Comparison of ENCODE assay signal across 8 mouse cellular contexts in genomic region chr10:81495616-81496263, GRCm38 (mm10). TPM values are rescaled to one million over a fixed set of nuclear protein-coding genes. Genes with fewer than 3 reads are reported as not detected.
DNase-seq lines count a peak whose midpoint lies in the region; ATAC-seq and TF ChIP-seq lines count a peak whose summit lies in the region.

No protein-coding gene starts in this region.

- TF ChIP-seq CTCF in G1E (IDR thresholded peaks at IDR 0.05; ENCODE audit: low read depth, low read length) = no peak

- H3K27ac ChIP-seq in kidney, embryonic 14.5 days (ENCODE audit: low read depth, low read length) = peak overlapping the region; percentile 38; the same call in 1 of the 2 replicates
- H3K27ac ChIP-seq in limb, embryonic 15.5 days = peak overlapping the region; percentile 61; the same call in 1 of the 2 replicates

- WGBS in kidney, embryonic 14.5 days = 1% methylated on average over 38 of the region's 41 CpGs
- 1% methylated on average over 41 of the region's 41 CpGs for WGBS in limb, embryonic 15.5 days

- peak overlapping the region; percentile 96 for H3K4me2 ChIP-seq in kidney, embryonic 14.5 days (replicated peaks; ENCODE audit: low read depth, low read length)
- peak overlapping the region; percentile 95 for H3K4me2 ChIP-seq in limb, embryonic 15.5 days

- H3K27me3 ChIP-seq in kidney, embryonic 14.5 days (ENCODE audit: control insufficient read depth, insufficient read depth, low read length) = no peaks in the 10 kb centered on the region
- no peaks in the 10 kb centered on the region for H3K27me3 ChIP-seq in G1E (ENCODE audit: insufficient read depth, low read length)
- H3K27me3 ChIP-seq in limb, embryonic 15.5 days = no peaks in the 10 kb centered on the region

- H3K36me3 ChIP-seq in kidney, embryonic 14.5 days (ENCODE audit: control insufficient read depth, insufficient read depth, low read length) = peaks cover 32% of the 10 kb centered on the region
- H3K36me3 ChIP-seq in G1E (replicated peaks) = peaks cover 64% of the 10 kb centered on the region
- H3K36me3 ChIP-seq in limb, embryonic 15.5 days = peaks cover 33% of the 10 kb centered on the region

- peak overlapping the region; percentile 78 for H3K4me3 ChIP-seq in kidney, embryonic 14.5 days (ENCODE audit: low read length)
- peak overlapping the region; percentile 97 for H3K4me3 ChIP-seq in G1E (ENCODE audit: low read depth, low read length)
- H3K4me3 ChIP-seq in limb, embryonic 15.5 days = peak overlapping the region; percentile 90

- H3K9me3 ChIP-seq in kidney, embryonic 14.5 days (ENCODE audit: control insufficient read depth, low read length) = no peaks in the 10 kb centered on the region
- no peaks in the 10 kb centered on the region for H3K9me3 ChIP-seq in G1E (replicated peaks)
- H3K9me3 ChIP-seq in limb, embryonic 15.5 days = no peaks in the 10 kb centered on the region

- peaks cover 11% of the 10 kb centered on the region for H3K4me1 ChIP-seq in kidney, embryonic 14.5 days (ENCODE audit: control insufficient read depth, insufficient read depth, low read length)
- H3K4me1 ChIP-seq in G1E (ENCODE audit: insufficient read depth, low read depth, low read length) = peaks cover 86% of the 10 kb centered on the region
- H3K4me1 ChIP-seq in limb, embryonic 15.5 days = peaks cover 37% of the 10 kb centered on the region

- ATAC-seq in kidney, embryonic 14.5 days (ENCODE audit: low FRiP score, low TSS enrichment) = peak; percentile 17
- no peak for ATAC-seq in G1E (ENCODE audit: extremely low read depth, insufficient number of reproducible peaks, low FRiP score, poor library complexity, severe bottlenecking)
- peak; percentile 5 for ATAC-seq in erythroid progenitor cell, adult 5-6 weeks (replicated peaks; ENCODE audit: low FRiP score, poor library complexity, severe bottlenecking)
- no peak for ATAC-seq in limb, embryonic 15.5 days (ENCODE audit: insufficient number of reproducible peaks, low FRiP score, low TSS enrichment, low read depth)
- ATAC-seq in megakaryocyte-erythroid progenitor cell, adult 5-6 weeks (replicated peaks; ENCODE audit: low FRiP score, low TSS enrichment, poor library complexity, severe bottlenecking) = no peak

- DNase-seq in kidney, adult 18-20 months = no peak
- no peak for DNase-seq in G1E (ENCODE audit: low spot score)
- peak; percentile 61 for DNase-seq in testis, postnatal 14 days (ENCODE audit: low spot score)
- DNase-seq in gastrocnemius, adult 8-10 months (ENCODE audit: low spot score in 2 of 2) = no peak

- peak overlapping the region; percentile 83 for H3K9ac ChIP-seq in kidney, embryonic 14.5 days (ENCODE audit: low read depth, low read length)
- H3K9ac ChIP-seq in limb, embryonic 15.5 days = peak overlapping the region; percentile 87

RNA-seq across cellular contexts. Expression of gene Ncln, which starts 0.5 kb away (rescaled TPM):
- 59.1 and 76.6 TPM in 2 replicates for polyA plus RNA-seq in kidney, embryonic 14.5 days (2014; fragmentation: Nextera tagmentation; extraction: Ambion mirVana)
- total RNA-seq in G1E (2014; fragmentation: Nextera tagmentation) (58.2 and 72.3 TPM in 2 replicates), G1E (2017) (35.5 and 50.1 TPM in 2 replicates)
- 154 and 179 TPM in 2 replicates for polyA plus RNA-seq in G1E (2012)
- total RNA-seq in erythroid progenitor cell, adult 5-6 weeks (2015; ENCODE audit: low replicate concordance) = 8.6 and 37.7 TPM in 2 replicates
- 8.7 and 27.1 TPM in 2 replicates for total RNA-seq in erythroid progenitor cell, adult 5-6 weeks (2017; ENCODE audit: low replicate concordance)
- 94.0 and 95.1 TPM in 2 replicates for polyA plus RNA-seq in limb, embryonic 15.5 days (2015; fragmentation: Nextera tagmentation; extraction: Ambion mirVana)
- total RNA-seq in megakaryocyte-erythroid progenitor cell, adult 5-6 weeks (2014; fragmentation: Nextera tagmentation) = 91.4 and 117 TPM in 2 replicates
- 42.4 and 71.2 TPM in 2 replicates for total RNA-seq in megakaryocyte-erythroid progenitor cell, adult 5-6 weeks (2017)
- total RNA-seq in gastrocnemius, adult 8-10 months (2022) = 10 to 100 TPM; 41.6 to 49.3 (median 43.1) TPM

RNA-seq across cellular contexts. Expression of gene S1pr4, which starts 4.2 kb away (rescaled TPM):
- 0.41 and 0.54 TPM in 2 replicates for polyA plus RNA-seq in kidney, embryonic 14.5 days (2014; fragmentation: Nextera tagmentation; extraction: Ambion mirVana)
- total RNA-seq in G1E (2014; fragmentation: Nextera tagmentation) = not detected in 2 replicates
- total RNA-seq in G1E (2017) = 1.6 and 1.9 TPM in 2 replicates
- polyA plus RNA-seq in G1E (2012) = 0.75 and 1.00 TPM in 2 replicates
- total RNA-seq in erythroid progenitor cell, adult 5-6 weeks (2015; ENCODE audit: low replicate concordance) = 2.2 and 5.4 TPM in 2 replicates
- total RNA-seq in erythroid progenitor cell, adult 5-6 weeks (2017; ENCODE audit: low replicate concordance) = 2.3 and 3.7 TPM in 2 replicates
- 0.67 and 0.72 TPM in 2 replicates for polyA plus RNA-seq in limb, embryonic 15.5 days (2015; fragmentation: Nextera tagmentation; extraction: Ambion mirVana)
- 19.0 and 22.2 TPM in 2 replicates for total RNA-seq in megakaryocyte-erythroid progenitor cell, adult 5-6 weeks (2014; fragmentation: Nextera tagmentation)
- total RNA-seq in megakaryocyte-erythroid progenitor cell, adult 5-6 weeks (2017) = 17.2 and 18.9 TPM in 2 replicates
- 1 to 10 TPM in 1 of 4 experiments, under 1 TPM in 3; 0.27 to 1.0 (median 0.59) TPM for total RNA-seq in gastrocnemius, adult 8-10 months (2022)

RNA-seq across cellular contexts. Expression of gene Celf5, which starts 13.2 kb away (rescaled TPM):
- 0.28 and 0.36 TPM in 2 replicates for polyA plus RNA-seq in kidney, embryonic 14.5 days (2014; fragmentation: Nextera tagmentation; extraction: Ambion mirVana)
- not detected in 2 replicates for total RNA-seq in G1E (2014; fragmentation: Nextera tagmentation)
- total RNA-seq in G1E (2017) = 0.05 and 0.06 TPM in 2 replicates
- polyA plus RNA-seq in G1E (2012) = 0.05 and 0.09 TPM in 2 replicates
- not detected in 2 replicates for total RNA-seq in erythroid progenitor cell, adult 5-6 weeks (2015; ENCODE audit: low replicate concordance)
- total RNA-seq in erythroid progenitor cell, adult 5-6 weeks (2017; ENCODE audit: low replicate concordance) = not detected in 2 replicates
- 1.1 and 1.3 TPM in 2 replicates for polyA plus RNA-seq in limb, embryonic 15.5 days (2015; fragmentation: Nextera tagmentation; extraction: Ambion mirVana)
- 0.32 TPM in 1 of 2 replicates, not detected in the other for total RNA-seq in megakaryocyte-erythroid progenitor cell, adult 5-6 weeks (2014; fragmentation: Nextera tagmentation)
- total RNA-seq in megakaryocyte-erythroid progenitor cell, adult 5-6 weeks (2017) = 0.38 TPM in 1 of 2 replicates, not detected in the other
- total RNA-seq in gastrocnemius, adult 8-10 months (2022) = under 1 TPM in 2 of 4 experiments, not detected in 2; 0.05 to 0.31 TPM

RNA-seq across cellular contexts. Expression of gene Gna15, which starts 28.3 kb away (rescaled TPM):
- 0.23 and 0.60 TPM in 2 replicates for polyA plus RNA-seq in kidney, embryonic 14.5 days (2014; fragmentation: Nextera tagmentation; extraction: Ambion mirVana)
- total RNA-seq in G1E (2014; fragmentation: Nextera tagmentation) (20.9 and 22.5 TPM in 2 replicates), G1E (2017) (20.1 and 21.5 TPM in 2 replicates)
- polyA plus RNA-seq in G1E (2012) = 16.5 TPM in 2 replicates
- total RNA-seq in erythroid progenitor cell, adult 5-6 weeks (2015; ENCODE audit: low replicate concordance) = 1.4 TPM in 1 of 2 replicates, not detected in the other
- 2.6 and 4.9 TPM in 2 replicates for total RNA-seq in erythroid progenitor cell, adult 5-6 weeks (2017; ENCODE audit: low replicate concordance)
- 7.3 and 7.9 TPM in 2 replicates for polyA plus RNA-seq in limb, embryonic 15.5 days (2015; fragmentation: Nextera tagmentation; extraction: Ambion mirVana)
- total RNA-seq in megakaryocyte-erythroid progenitor cell, adult 5-6 weeks (2014; fragmentation: Nextera tagmentation) = 41.4 and 48.1 TPM in 2 replicates
- 42.6 and 45.2 TPM in 2 replicates for total RNA-seq in megakaryocyte-erythroid progenitor cell, adult 5-6 weeks (2017)
- total RNA-seq in gastrocnemius, adult 8-10 months (2022) = under 1 TPM; 0.19 to 0.80 (median 0.24) TPM

RNA-seq across cellular contexts. Expression of gene Nfic, which starts 40.3 kb away (rescaled TPM):
- polyA plus RNA-seq in kidney, embryonic 14.5 days (2014; fragmentation: Nextera tagmentation; extraction: Ambion mirVana) = 47.3 and 59.0 TPM in 2 replicates
- total RNA-seq in G1E (2014; fragmentation: Nextera tagmentation) (6.9 and 9.5 TPM in 2 replicates), G1E (2017) (0.52 and 0.66 TPM in 2 replicates)
- polyA plus RNA-seq in G1E (2012) = 16.1 and 19.3 TPM in 2 replicates
- total RNA-seq in erythroid progenitor cell, adult 5-6 weeks (2015; ENCODE audit: low replicate concordance) = 10.1 and 15.1 TPM in 2 replicates
- 0.45 and 0.90 TPM in 2 replicates for total RNA-seq in erythroid progenitor cell, adult 5-6 weeks (2017; ENCODE audit: low replicate concordance)
- 138 and 146 TPM in 2 replicates for polyA plus RNA-seq in limb, embryonic 15.5 days (2015; fragmentation: Nextera tagmentation; extraction: Ambion mirVana)
- total RNA-seq in megakaryocyte-erythroid progenitor cell, adult 5-6 weeks (2014; fragmentation: Nextera tagmentation) = 10.6 and 15.9 TPM in 2 replicates
- 3.0 and 3.4 TPM in 2 replicates for total RNA-seq in megakaryocyte-erythroid progenitor cell, adult 5-6 weeks (2017)
- 100 to 1,000 TPM; 223 to 267 (median 235) TPM for total RNA-seq in gastrocnemius, adult 8-10 months (2022)

Comparison
In these comparisons a context has a peak if more than half of its experiments do, and no peak if none do; other contexts are left out.
1. ATAC-seq: peak in kidney, embryonic 14.5 days (single experiment) and erythroid progenitor cell, adult 5-6 weeks (single experiment); none in G1E (single experiment), limb, embryonic 15.5 days (single experiment) and megakaryocyte-erythroid progenitor cell, adult 5-6 weeks (single experiment).
2. Peak in every context shown above with its lines, with median percentiles within 50 percentile points of each other: H3K4me3 ChIP-seq.